Mouse (Mus musculus): ENCODE measurements around the gene Il9.

Gene Il9

DNA sequence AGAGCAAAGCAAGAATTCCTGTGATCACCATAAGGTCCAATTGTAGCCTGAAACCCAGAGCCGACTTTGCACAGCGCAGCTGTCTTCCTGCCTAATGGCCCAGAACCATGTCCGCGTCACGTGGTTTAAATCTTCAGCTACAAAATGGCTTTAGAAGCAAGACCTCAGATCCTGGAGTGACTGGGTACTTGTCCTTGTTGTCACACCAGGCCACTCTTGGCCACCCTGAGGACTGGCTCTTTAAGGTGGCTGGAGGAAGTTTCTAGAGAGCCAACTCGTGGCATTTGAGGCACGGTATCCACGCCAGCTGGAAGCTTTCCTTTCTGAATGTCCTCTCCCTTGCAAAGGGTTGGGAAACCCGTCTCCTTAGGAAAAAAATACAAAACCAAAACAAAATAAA, 10.1 kb downstream of the Il9 start:
- no peak; the same call in 1 of the 2 replicates for ATAC-seq (ENCODE audit: low TSS enrichment)

GRCm38 (mm10) chr13:56471211-56471610, 10.8 kb downstream of the Il9 start:
- ATAC-seq (ENCODE audit: low TSS enrichment) = no peak

DNA sequence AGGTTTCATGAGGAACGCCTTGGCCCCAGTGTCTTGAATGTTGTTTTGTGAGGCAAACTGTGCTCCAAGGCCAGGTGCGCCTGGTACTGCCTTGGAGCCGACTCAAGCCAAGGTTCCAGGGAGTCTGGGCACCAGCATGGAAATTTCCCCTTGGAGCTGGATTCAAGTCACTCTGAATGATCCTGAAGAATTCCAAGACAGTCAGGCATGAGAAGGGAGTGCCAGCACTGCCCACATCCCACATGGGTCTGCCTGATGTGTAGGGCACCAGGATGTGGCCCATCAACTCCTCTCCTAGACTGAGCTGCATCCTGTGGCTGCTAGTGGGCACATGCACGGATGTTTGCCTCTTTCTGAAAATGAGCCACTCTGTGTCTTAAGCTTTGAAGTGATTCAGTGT, 13.5 kb downstream of the Il9 start:
- no peak for ATAC-seq (ENCODE audit: low TSS enrichment)

GRCm38 (mm10) chr13:56467786-56468185, 14.3 kb downstream of the Il9 start:
- no peak for ATAC-seq (ENCODE audit: low TSS enrichment)

DNA sequence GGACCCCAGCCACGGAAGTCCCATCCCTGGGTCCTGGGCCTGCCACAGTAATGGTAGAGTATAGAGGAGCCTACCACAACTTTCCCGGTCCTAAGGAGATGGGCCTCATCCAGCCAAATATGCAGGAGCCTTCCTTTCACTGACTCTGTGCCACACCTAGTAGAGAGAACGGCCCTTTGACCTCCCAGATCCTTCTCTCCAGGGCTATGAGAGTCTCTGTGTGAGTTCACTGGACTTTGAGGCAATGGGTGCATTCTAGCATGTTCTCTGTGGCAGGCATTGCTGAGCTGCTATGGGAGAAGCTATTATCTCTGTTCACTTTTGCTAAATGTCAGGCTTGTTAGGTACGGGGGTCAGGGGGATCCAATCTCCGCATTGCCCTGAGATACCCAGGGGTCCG, 18.3 kb downstream of the Il9 start:
- no peak for ATAC-seq (ENCODE audit: low TSS enrichment)

DNA sequence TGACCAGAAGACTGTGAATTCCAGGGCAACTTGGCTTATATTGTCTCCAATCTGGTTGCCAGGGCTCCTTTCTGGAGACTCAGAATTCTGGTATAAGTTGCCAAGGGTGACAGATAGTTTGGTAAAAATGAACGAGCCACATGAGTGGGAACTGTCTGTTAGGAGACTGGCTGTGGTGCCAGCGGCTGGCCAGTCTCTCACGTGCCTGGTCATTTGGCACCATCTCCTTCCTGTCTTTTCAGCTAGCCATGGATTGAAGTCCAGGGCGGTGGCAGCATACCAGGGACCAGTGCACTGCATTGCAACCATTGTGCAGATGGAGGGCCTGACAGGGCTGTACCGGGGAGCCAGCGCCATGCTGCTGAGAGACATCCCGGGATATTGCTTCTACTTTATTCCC, 18.8 kb downstream of the Il9 start:
- ATAC-seq (ENCODE audit: low TSS enrichment) = no peak

DNA sequence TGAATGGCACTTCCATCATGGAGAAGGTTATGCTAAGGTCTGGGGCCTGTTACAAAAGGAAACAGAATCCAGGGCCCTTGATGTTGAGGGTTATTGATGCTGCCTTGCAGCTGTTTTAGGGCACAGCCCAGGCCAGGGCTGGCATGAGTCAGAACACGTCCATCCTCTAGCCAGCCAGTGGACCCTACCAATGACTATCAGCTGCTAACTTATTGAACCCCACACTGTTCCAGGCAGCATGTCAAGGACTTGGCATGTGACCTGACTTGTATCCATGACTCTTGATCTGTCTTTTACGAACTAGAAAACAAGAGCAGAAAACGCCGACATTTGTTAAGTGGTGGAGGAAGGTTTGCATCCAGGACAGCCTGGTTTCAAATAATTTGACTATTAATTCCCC, 19.3 kb downstream of the Il9 start:
- no peak for ATAC-seq (ENCODE audit: low TSS enrichment)

DNA sequence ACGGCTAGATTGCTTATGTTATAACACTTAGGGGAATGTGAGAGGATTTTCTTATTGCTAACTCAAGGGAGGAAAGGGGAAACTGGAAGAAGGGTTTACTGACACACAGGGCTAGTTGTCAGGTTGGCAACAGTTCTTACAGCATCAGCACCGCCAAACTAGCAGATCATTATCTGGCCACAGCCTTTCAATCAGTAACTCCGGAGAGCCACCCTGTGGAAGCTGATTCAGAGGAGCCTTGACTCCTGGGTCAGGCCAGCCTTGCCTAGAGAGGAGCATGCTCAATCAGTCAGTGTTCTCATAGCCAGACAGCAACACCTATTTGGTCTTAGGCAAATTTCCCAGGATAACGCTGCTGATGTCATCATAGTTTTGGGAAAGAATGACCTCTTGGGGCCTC, 20.6 kb downstream of the Il9 start:
- ATAC-seq (ENCODE audit: low TSS enrichment) = no peak

- ATAC-seq (ENCODE audit: low TSS enrichment) = peak; percentile 38; the same call in 1 of the 2 replicates
These were observed 24.0 kb downstream of the Il9 start for GRCm38 (mm10) chr13:56458001-56458400.

DNA sequence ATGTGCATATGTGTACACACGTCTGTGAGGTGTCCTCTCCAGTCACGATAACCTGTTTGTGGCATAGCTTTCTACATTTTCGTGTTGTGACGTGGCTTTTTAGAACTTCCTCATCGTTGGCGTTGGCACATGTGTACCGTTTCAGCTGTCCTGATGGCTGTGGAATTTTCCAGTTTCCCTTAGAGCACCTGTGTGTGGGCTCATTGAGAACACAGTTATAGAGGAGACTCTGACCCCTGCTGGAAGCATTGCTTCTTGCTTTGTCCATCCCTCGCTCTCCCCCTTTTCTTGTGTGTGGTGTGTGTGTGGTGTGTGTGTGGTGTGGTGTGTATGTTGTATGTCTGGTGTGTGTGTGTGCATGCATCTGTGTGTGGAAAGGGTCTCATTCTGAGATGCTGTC, 32.0 kb downstream of the Il9 start:
- no peak for ATAC-seq (ENCODE audit: low TSS enrichment)

GRCm38 (mm10) chr13:56449239-56450030, 32.6 kb downstream of the Il9 start:
- no peak for ATAC-seq (ENCODE audit: low TSS enrichment)

DNA sequence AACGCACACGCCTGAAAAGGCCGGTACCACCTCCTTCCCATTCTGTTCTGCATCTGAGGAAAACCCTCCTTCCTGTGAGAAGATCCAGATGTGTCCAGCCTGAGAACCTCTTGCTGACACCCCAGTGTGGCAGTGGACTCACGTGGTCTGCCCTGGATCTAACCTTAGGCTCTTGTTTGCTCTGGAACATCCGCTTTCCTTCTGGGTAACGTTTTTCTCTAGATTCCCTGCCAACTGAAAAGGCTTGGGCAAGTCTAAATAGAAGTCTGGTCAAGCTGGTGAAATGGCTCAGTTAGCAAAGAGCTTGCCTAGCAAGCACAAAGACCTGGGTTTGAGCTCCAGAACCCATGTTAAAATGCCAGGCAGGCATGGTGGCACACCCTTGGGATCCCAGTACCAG, 37.0 kb downstream of the Il9 start:
- ATAC-seq (ENCODE audit: low TSS enrichment) = no peak

DNA sequence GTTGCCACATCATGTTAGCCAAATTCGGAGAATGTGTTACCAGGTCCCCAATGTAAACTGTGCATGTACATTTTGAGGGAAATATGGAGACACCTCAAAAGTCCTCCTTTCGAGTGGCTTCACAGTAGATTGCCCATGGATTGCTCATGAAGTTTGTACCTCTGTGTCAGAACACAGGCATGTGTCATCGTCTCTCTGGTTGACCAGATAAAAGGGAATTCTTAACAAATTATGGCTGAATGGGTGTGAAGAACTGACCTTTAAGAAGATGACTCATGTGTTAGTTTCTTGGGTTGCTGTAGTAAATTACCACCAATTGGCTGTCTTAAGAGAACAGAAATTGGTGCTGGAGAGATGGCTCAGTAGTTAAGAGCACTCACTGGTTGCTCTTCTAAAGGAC, 37.9 kb downstream of the Il9 start:
- ATAC-seq (ENCODE audit: low TSS enrichment) = no peak

- ATAC-seq (ENCODE audit: low TSS enrichment) = no peak
These were observed 38.6 kb downstream of the Il9 start for GRCm38 (mm10) chr13:56443411-56443810.

DNA sequence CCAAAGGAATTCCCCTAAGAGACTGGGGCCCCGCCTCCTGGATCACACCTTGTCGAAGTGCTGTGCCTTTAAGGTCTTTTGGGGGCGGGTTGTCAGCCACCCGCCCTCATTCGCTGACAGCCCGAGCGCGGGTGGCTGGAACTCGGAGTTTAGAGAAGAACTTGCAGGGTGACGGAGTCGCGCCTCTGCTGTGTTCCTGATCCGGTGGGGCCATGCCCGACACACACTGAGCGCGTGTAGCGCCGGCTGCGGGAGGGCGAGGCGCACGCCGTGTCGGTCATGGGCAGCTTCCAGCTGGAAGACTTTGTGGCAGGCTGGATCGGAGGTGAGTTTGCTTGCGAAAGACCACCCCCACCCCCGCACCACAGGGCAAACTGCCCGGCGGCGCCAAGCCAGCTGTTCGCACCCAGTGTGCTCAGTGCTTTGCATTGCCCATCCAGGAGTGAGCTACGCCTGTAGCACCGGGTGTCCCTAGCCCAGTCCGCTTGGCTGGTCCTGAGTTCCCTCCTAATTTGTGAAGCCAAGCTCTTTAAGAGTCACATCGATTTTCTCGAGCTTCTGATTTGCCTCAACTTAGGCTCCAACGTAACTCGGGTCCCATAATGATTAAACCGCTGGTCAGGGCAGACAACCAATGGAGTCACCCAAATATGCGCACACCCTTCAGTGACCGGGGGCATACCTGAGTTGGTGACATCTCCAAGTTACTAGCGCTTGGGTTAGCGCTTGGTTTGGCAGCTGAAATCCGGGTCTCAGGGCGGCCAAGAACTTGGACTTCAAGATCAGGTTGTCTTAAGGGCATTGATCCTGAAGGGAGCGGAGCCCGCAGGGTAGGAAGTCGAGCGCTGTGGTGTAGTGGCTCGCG, 43.6 kb downstream of the Il9 start, which contains the start of gene Slc25a48:
TSS of gene Slc25a48 (plus strand) at position 145 of the 865 bp plus-strand sequence.
- peak; percentile 64 for ATAC-seq (ENCODE audit: low TSS enrichment)

GRCm38 (mm10) chr13:56435615-56436287, 46.3 kb downstream of the Il9 start:
- no peak for ATAC-seq (ENCODE audit: low TSS enrichment)

GRCm38 (mm10) chr13:56434311-56434751, 47.7 kb downstream of the Il9 start:
- ATAC-seq (ENCODE audit: low TSS enrichment) = no peak

DNA sequence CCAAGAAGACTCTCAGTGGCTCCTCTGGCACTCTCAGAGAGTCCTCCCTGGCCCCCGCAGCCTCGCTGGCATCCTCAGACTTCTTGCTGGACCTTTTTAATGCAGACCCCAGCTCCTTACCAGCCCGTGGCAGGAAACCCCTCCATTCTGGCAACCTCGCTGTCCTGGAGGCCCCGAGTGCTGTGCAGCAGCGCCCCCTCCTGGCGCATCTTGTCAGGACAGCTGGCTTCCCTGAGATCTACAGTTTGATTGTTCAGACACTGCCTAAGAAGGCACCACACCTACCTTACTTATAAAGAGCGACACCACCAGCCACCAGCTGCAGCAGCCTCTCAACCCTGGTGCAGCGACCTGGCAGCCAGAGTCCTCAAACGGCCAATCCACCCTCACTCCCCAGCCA, 48.6 kb downstream of the Il9 start:
- ATAC-seq (ENCODE audit: low TSS enrichment) = peak; percentile 46; the same call in 1 of the 2 replicates

- ATAC-seq (ENCODE audit: low TSS enrichment) = no peak
These were observed 49.5 kb downstream of the Il9 start for GRCm38 (mm10) chr13:56432496-56432895.

Data from frontal cortex, adult (tissue).